Comparison of ENCODE assay signal across 18 mouse cellular contexts in the genomic region with DNA sequence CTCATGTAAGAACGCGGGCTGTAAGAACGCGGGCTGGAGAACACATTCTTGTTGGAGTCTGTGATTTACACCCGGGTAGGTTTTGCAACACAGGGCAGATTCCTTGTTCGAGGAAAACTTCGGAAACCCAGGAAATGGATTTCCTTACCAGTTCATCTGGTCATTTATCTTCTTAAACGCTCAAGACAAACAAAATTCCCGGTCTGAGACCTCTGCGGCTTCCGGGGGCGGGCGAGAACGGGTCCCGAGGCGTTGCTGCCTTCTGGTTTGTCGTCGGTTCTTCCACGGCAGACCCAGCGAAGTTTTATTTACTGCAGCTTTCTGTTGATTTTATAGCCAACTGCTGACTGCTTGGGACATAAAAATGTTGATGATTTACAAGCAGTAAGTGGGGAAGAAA. TPM values are rescaled to one million over a fixed set of nuclear protein-coding genes. Genes with fewer than 3 reads are reported as not detected.
DNase-seq lines count a peak whose midpoint lies in the region; ATAC-seq lines count a peak whose summit lies in the region.
"Had no signal": no experiment of that assay in that cellular context is flagged by ENCODE, and none has a peak within 500 bp of the region (broad histone marks: within the 10 kb centered on the region; RNA-seq: fewer than 3 reads in every experiment).

No protein-coding gene starts in this region.

- H3K4me1 ChIP-seq in stomach, embryonic 14.5 days (ENCODE audit: control insufficient read depth, insufficient read depth, low read length): no peaks in the 10 kb centered on the region
- no peaks in the 10 kb centered on the region for H3K4me1 ChIP-seq in liver, embryonic 12.5 days
- no peaks in the 10 kb centered on the region for H3K4me1 ChIP-seq in forebrain, embryonic 15.5 days
- H3K4me1 ChIP-seq: heart, embryonic 15.5 days; megakaryocyte, embryonic 14.5 days had no signal

- H3K9ac ChIP-seq in stomach, embryonic 14.5 days (replicated peaks; ENCODE audit: low read depth, low read length): no peak overlapping the region
- H3K9ac ChIP-seq in liver, embryonic 12.5 days: no peak overlapping the region
- no peak overlapping the region for H3K9ac ChIP-seq in forebrain, embryonic 15.5 days (replicated peaks)
- H3K9ac ChIP-seq: heart, embryonic 15.5 days; hindbrain, embryonic 12.5 days had no signal

- H3K27me3 ChIP-seq in stomach, embryonic 14.5 days (ENCODE audit: control insufficient read depth, insufficient read depth, low read length): no peaks in the 10 kb centered on the region
- H3K27me3 ChIP-seq in liver, embryonic 12.5 days (replicated peaks): peaks cover 5% of the 10 kb centered on the region; the same call in 1 of the 2 replicates
- no peaks in the 10 kb centered on the region for H3K27me3 ChIP-seq in forebrain, embryonic 15.5 days
- H3K27me3 ChIP-seq: CH12.LX; hindbrain, embryonic 12.5 days; megakaryocyte, embryonic 14.5 days had no signal

- peak; percentile 38 for DNase-seq in embryo, embryonic 11 days
- DNase-seq in embryo, embryonic 10.5 days (ENCODE audit: low spot score): no peak
- DNase-seq in kidney, adult 11 months: peak; percentile 55
- peak; percentile 77 for DNase-seq in kidney, postnatal 14 days
- no peak for DNase-seq in left cerebral cortex, adult 9 months (ENCODE audit: low spot score in 2 of 2)
- DNase-seq: cerebellum, adult 11-12 months; gastrocnemius, postnatal 36 days; right cerebral cortex, adult 18-20 months; thymus, adult 18-20 months had no signal

- H3K4me3 ChIP-seq in stomach, embryonic 14.5 days (ENCODE audit: low read depth, low read length): no peak overlapping the region
- no peak overlapping the region for H3K4me3 ChIP-seq in liver, embryonic 12.5 days
- H3K4me3 ChIP-seq in forebrain, embryonic 15.5 days: no peak overlapping the region
- H3K4me3 ChIP-seq: heart, embryonic 15.5 days; hindbrain, embryonic 12.5 days; layer of hippocampus, adult 2 months; megakaryocyte, embryonic 14.5 days had no signal

- no peaks in the 10 kb centered on the region for H3K36me3 ChIP-seq in stomach, embryonic 14.5 days (ENCODE audit: control insufficient read depth, insufficient read depth, low read length)
- no peaks in the 10 kb centered on the region for H3K36me3 ChIP-seq in liver, embryonic 12.5 days
- H3K36me3 ChIP-seq in forebrain, embryonic 15.5 days: no peaks in the 10 kb centered on the region
- H3K36me3 ChIP-seq: heart, embryonic 15.5 days; hindbrain, embryonic 12.5 days had no signal

- H3K27ac ChIP-seq in stomach, embryonic 14.5 days (ENCODE audit: low read length): no peak overlapping the region
- H3K27ac ChIP-seq in liver, embryonic 12.5 days: no peak overlapping the region
- no peak overlapping the region for H3K27ac ChIP-seq in forebrain, embryonic 15.5 days (replicated peaks)
- H3K27ac ChIP-seq: heart, embryonic 15.5 days; hindbrain, embryonic 12.5 days; layer of hippocampus, adult 2 months had no signal

- H3K4me2 ChIP-seq in stomach, embryonic 14.5 days (replicated peaks; ENCODE audit: low read depth, low read length): 0 out of 2 replicates have a peak overlapping the region, but pooled peaks have one; percentile 10
- H3K4me2 ChIP-seq in liver, embryonic 12.5 days: no peak overlapping the region
- H3K4me2 ChIP-seq in forebrain, embryonic 15.5 days (replicated peaks): no peak overlapping the region
- H3K4me2 ChIP-seq: heart, embryonic 15.5 days; hindbrain, embryonic 12.5 days; liver, embryonic 11.5 days had no signal

- 29% methylated on average over 20 of the region's 20 CpGs for WGBS in stomach, embryonic 14.5 days
- WGBS in liver, embryonic 12.5 days (ENCODE audit: insufficient replicate concordance): 77% methylated on average over 20 of the region's 20 CpGs
- 94% methylated on average over 20 of the region's 20 CpGs for WGBS in forebrain, embryonic 15.5 days

- no peaks in the 10 kb centered on the region for H3K9me3 ChIP-seq in stomach, embryonic 14.5 days (ENCODE audit: control insufficient read depth, low read depth, low read length)
- no peaks in the 10 kb centered on the region for H3K9me3 ChIP-seq in liver, embryonic 12.5 days (replicated peaks)
- no peaks in the 10 kb centered on the region for H3K9me3 ChIP-seq in forebrain, embryonic 15.5 days
- H3K9me3 ChIP-seq: heart, embryonic 15.5 days; hindbrain, embryonic 12.5 days; megakaryocyte, embryonic 14.5 days had no signal

- no peak for ATAC-seq in stomach, embryonic 14.5 days (ENCODE audit: insufficient number of reproducible peaks, insufficient read depth, low FRiP score, low read depth)
- ATAC-seq in liver, embryonic 12.5 days: no peak
- no peak for ATAC-seq in forebrain, embryonic 15.5 days (replicated peaks)

RNA-seq across cellular contexts. Expression of gene Tmem174, which starts 10.5 kb away (rescaled TPM):
- polyA plus RNA-seq in stomach, embryonic 14.5 days (2014; fragmentation: Nextera tagmentation; extraction: Ambion mirVana): not detected in 2 replicates
- not detected in 2 replicates for polyA plus RNA-seq in liver, embryonic 12.5 days (2016; fragmentation: Nextera tagmentation; extraction: Ambion mirVana)
- not detected in 2 replicates for polyA plus RNA-seq in forebrain, embryonic 15.5 days (2015; fragmentation: Nextera tagmentation; extraction: Ambion mirVana)
- polyA plus RNA-seq: heart, embryonic 15.5 days; hindbrain, embryonic 12.5 days; liver, embryonic 11.5 days had no signal

Comparison
In these comparisons a context has a peak if more than half of its experiments do, and no peak if none do; other contexts are left out.
1. DNase-seq: peak in embryo, embryonic 11 days (single experiment), kidney, adult 11 months (single experiment) and kidney, postnatal 14 days (single experiment); none in embryo, embryonic 10.5 days (single experiment) and left cerebral cortex, adult 9 months (0 of 2).